Mouse (Mus musculus) olfactory bulb, adult 2 months (tissue): ENCODE data around the gene Relb. TPM values are rescaled to one million over a fixed set of nuclear protein-coding genes. Genes with fewer than 3 reads are reported as not detected.

ENCODE experiments used
- H3K27ac ChIP-seq: fragments of 200-500 bp; 2 replicates; pipeline ENCODE4 v1.5.1; 2012; ENCODE audit warnings: low read depth, low read length; ENCODE audit not compliant: insufficient read depth
- H3K4me1 ChIP-seq: fragments of 200-500 bp; 2 replicates; pipeline ENCODE4 v1.6.1; 2012; ENCODE audit warnings: low read length; ENCODE audit not compliant: control insufficient read depth, insufficient read depth
- H3K4me3 ChIP-seq: fragments of 200-500 bp; 2 replicates; pipeline ENCODE4 v1.5.1; 2012; ENCODE audit warnings: mild to moderate bottlenecking, low read depth, low read length, moderate library complexity; ENCODE audit not compliant: insufficient read depth
- CTCF ChIP-seq: fragments of 200-500 bp; IDR thresholded peaks from 2 replicates; pipeline ENCODE4 v1.5.1; 2012; ENCODE audit warnings: low read depth, mild to moderate bottlenecking, low read length, moderate library complexity; ENCODE audit not compliant: insufficient read depth
- POLR2A ChIP-seq: fragments of 200-500 bp; IDR thresholded peaks from 2 replicates; pipeline ENCODE4 v1.6.1; 2012; ENCODE audit warnings: mild to moderate bottlenecking, low read depth, low read length, moderate library complexity; ENCODE audit not compliant: insufficient read depth
- WGBS: fragments of 180-500 bp; shearing (Covaris S2); methylation state at CpG from one replicate; pipeline ENCODE4 v1.1.7; 2018; 5-methylcytosine and 5-hydroxymethylcytosine counted together
- polyA plus RNA-seq: library from polyadenylated mRNA; stranded (reverse); fragments of >200 nt; gene quantifications from 2 replicates; pipeline ENCODE4 v1.2.4, GENCODE M21; 2012; ENCODE audit warnings: low replicate concordance; ENCODE audit not compliant: missing spikeins, insufficient read depth, insufficient read length

The Relb gene
- polyA plus RNA-seq, 1 experiment: not detected

DNA sequence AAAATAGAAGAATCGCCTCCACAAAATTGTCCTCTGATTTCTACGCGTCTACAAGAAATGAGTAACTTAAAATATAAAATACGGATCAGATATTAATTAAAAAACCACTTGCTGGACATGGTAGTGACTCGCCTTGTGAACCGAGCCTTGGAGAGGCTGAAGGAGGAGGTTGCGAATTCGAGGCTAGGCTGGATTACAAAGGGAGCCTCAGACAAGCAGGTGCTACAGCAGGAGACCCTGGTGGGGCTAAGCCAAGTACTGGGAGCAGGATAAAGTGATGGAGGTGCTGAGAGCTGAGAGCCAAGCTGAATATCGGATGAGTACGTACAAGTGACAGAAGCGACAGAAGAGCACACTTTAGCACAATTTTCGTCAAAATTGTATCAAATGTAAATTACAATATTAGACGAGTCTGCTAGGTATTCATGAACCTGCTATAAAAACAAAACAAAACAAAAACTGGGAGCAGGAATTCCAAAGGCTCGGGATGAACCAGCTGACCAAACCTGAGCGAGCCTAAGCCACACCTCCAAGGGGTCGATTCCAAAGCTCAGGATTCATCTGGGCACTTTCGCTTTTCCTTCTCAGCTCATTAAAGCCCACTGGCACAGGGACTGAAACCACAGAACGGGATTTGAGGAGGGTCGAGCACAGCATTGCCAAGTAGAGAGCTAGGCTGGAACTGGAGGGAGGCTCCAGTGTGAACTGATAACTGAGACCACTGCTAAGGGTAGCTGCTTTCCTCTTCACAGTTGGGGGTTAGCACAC is 66.4 kb downstream of the Relb start, which contains the start of gene Ppp1r37:
Gene Ppp1r37 (minus strand): TSS at position 434 of the 768 bp plus-strand sequence.
- no peak for TF ChIP-seq POLR2A
- no peak for TF ChIP-seq CTCF
- peak within 1 kb of the TSS; percentile 80 for H3K4me3 ChIP-seq
- WGBS: under 1% methylated on average over 19 of the region's 19 CpGs
- H3K4me1 ChIP-seq: peaks cover 31% of the 10 kb centered on the region
- peak within 1 kb of the TSS; percentile 95 for H3K27ac ChIP-seq

DNA sequence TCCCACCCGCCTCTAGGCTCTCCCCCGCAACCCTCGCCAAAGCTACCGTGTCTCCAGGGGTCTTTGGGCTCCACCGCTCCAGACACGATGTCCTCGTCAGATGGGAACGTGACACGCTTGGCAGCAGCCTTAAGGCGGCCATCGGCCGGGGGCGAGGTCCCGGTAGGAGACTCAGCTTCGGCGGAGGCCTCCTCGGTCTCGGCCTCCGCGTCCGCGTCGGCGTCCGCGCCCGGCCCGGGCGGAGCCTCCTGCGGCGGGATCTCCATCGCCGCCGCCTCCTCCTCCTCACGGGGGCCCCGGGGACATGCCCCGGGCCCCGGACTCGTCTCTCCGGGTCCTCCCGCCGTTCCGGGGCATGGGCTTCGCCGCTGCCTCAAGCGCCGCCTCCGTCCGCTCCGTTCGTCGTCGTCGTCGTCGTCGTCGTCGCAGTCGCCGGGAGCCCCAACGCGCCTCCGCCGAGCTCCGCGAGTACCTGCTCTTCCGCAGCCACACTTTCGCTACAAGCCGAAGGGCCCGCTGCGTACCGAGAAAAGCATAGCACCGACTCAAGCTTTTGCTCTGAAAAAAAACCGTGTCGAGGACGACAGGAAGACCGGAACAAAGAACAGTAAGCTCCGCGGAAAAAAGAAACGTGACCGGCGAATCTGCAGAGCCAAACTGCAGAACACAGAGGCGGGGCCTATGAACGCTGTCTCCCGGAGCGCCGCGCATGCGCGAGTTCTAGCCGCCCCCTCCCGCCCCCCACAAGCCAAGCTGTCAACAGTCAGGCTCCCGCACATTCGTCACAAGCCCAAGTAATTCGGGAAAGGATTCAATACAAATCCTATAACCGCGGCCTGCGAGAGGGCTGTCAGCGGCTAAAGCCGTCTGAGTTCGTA is 67.2 kb downstream of the Relb start:
- WGBS: under 1% methylated on average over 102 of the region's 102 CpGs
- H3K27ac ChIP-seq: peak overlapping the region; percentile 95
- H3K4me3 ChIP-seq: peak overlapping the region; percentile 80
- TF ChIP-seq POLR2A (peak; percentile 61), CTCF (0 out of 2 replicates have a peak, but pooled peaks have one; percentile 7)
- H3K4me1 ChIP-seq: peaks cover 40% of the 10 kb centered on the region

DNA sequence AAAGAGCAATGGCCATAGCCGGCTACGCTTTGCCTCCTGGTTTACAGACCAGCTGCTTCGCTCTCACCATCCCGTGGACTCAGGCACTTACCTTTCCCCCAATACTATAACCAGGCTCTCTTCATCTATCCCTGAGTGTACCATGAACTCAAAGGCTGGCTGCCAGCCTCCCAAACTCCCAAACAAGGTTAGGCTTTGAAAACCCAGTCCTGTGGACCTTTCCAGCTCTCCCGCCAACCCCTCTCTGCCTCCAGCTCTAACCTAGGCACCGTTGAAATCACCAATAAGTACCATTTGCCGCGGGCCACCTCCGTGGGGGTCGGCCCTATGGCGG is 67.8 kb downstream of the Relb start:
- TF ChIP-seq CTCF: no peak
- TF ChIP-seq POLR2A: no peak
- under 1% methylated on average over 11 of the region's 11 CpGs for WGBS
- Histone ChIP-seq H3K4me1 (peaks cover 43% of the 10 kb centered on the region), H3K4me3 (peak overlapping the region; percentile 80), H3K27ac (0 out of 2 replicates have a peak overlapping the region, but pooled peaks have one; percentile 95)

GRCm38 (mm10) chr7:19560491-19561260 is 68.6 kb downstream of the Relb start:
- Histone ChIP-seq H3K4me1 (peaks cover 45% of the 10 kb centered on the region), H3K27ac (no peak overlapping the region), H3K4me3 (peak overlapping the region; percentile 80)
- TF ChIP-seq CTCF: no peak
- TF ChIP-seq POLR2A: no peak
- 2% methylated on average over 11 of the region's 11 CpGs for WGBS

DNA sequence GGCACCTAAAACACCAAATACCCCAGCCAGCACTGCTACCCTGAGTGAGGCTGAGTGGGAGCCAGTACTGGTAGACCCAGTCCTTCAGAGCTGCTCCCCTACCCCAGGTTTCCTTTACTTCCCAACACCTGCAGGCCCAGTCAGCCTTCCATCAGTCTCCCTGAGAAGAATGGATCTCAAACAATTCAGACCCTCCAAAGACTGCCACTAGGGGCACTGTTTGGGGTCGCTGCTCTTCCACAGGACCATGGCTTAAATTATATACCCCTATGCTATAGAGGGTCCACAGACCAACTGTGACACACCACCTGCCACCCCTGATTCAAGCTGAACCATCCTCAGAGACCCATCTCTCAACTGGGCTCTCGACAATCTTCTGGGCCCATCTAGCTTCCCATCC is 70.3 kb downstream of the Relb start:
- Histone ChIP-seq H3K27ac (0 out of 2 replicates have a peak overlapping the region, but pooled peaks have one; percentile 2), H3K4me1 (peaks cover 56% of the 10 kb centered on the region), H3K4me3 (no peak overlapping the region)
- TF ChIP-seq POLR2A: no peak
- TF ChIP-seq CTCF: no peak
- WGBS: 42% methylated on average over 2 of the region's 2 CpGs

DNA sequence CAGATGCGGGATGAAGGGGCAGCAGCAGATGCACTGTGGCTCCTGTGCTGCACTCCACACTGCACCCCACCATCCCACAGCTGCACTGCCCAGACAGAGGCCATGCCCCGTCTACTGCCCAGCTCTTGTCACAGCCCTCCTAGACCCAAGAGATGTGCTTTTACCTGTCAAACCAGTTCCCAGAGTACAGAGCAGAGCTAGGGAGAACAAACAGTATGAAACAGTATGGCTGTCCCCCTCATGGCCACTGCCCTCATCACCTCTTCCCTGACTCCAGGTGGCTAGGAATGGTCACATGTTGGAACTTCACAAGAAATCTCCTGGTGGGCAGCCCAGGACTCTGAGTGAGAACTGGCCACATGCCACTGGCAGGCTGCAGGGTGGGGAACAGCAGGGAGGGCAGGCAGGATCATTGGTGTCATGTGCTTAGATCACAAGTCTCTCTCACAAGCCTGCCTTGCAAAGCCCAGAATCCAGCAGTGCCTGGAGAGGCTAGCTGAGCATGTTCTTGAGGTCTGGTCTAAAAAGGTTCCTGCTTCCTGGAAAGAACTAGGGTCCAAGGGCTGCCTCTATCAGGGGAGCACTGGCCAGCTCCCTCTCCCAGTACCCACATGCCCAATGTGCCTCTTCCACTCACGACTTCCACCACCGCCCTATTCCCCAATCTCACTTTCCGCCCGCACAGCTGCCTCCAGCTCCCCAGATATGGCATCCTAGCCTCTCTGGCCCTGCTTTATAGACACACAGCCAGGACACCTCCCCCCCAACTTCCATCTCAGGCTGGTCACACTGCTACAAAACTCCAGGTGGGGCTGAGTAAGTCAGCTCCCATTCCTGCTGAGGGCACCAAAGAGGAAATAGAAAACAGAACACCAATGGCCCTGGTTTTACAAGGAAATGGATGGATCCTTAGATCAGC is 71.0 kb downstream of the Relb start:
- Histone ChIP-seq H3K4me1 (peaks cover 60% of the 10 kb centered on the region), H3K27ac (0 out of 2 replicates have a peak overlapping the region, but pooled peaks have one; percentile 2), H3K4me3 (no peak overlapping the region)
- no peak for TF ChIP-seq CTCF
- TF ChIP-seq POLR2A: no peak
- 65% methylated on average over 6 of the region's 6 CpGs for whole genome bisulfite sequencing

DNA sequence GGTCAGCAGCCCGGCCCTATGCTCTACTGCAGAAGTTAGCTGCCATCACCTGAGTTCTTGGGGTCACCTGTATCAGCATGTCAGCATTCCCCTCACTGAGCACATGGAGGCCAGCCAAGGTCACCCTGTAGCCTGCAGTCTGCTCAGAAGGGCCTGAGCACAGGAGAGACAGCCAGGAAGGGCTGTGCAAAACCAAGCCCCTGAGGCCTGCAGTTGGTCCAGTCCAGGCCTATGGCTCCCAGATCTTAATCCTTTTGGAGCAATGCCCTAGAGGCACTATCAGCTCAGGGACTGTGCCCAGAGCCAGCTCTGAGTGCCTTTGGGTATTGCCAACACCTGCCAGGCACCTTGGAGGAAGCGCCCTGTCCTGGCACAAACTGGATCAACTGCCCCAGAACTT is 72.2 kb downstream of the Relb start:
- WGBS: 87% methylated on average over 2 of the region's 2 CpGs
- no peak overlapping the region for H3K27ac ChIP-seq
- no peak for TF ChIP-seq CTCF
- no peak for TF ChIP-seq POLR2A
- H3K4me3 ChIP-seq: no peak overlapping the region
- peaks cover 67% of the 10 kb centered on the region for H3K4me1 ChIP-seq

Other genes with a start within 250 kb of the Relb start
- not detected in 2 replicates for gene Ercc2, start 247.4 kb downstream of the Relb start, polyA plus RNA-seq
- not detected in 2 replicates for gene Klc3, start 225.3 kb downstream of the Relb start, polyA plus RNA-seq
- gene Ckm, start 224.7 kb downstream of the Relb start, polyA plus RNA-seq: not detected in 2 replicates
- not detected in 2 replicates for gene Mark4, start 170.6 kb downstream of the Relb start, polyA plus RNA-seq
- gene Exoc3l2, start 166.1 kb downstream of the Relb start, polyA plus RNA-seq: not detected in 2 replicates
- not detected in 2 replicates for gene Bloc1s3, start 121.1 kb downstream of the Relb start, polyA plus RNA-seq
- gene Trappc6a, start 121.0 kb downstream of the Relb start, polyA plus RNA-seq: not detected in 2 replicates
- not detected in 2 replicates for gene Nkpd1, start 111.6 kb downstream of the Relb start, polyA plus RNA-seq
- not detected in 2 replicates for gene Ppp1r37, start 66.4 kb downstream of the Relb start, polyA plus RNA-seq
- gene Zfp296, start 52.2 kb downstream of the Relb start, polyA plus RNA-seq: not detected in 2 replicates
- gene Gemin7, start 51.8 kb downstream of the Relb start, polyA plus RNA-seq: not detected in 2 replicates
- gene Clasrp, start 25.0 kb downstream of the Relb start, polyA plus RNA-seq: not detected in 2 replicates
- gene Clptm1, start 35.6 kb upstream of the Relb start, polyA plus RNA-seq: not detected in 2 replicates
- not detected in 2 replicates for gene Apoc2, start 48.5 kb upstream of the Relb start, polyA plus RNA-seq
- not detected in 2 replicates for gene Gm44805, start 52.0 kb upstream of the Relb start, polyA plus RNA-seq
- not detected in 2 replicates for gene Apoc4, start 52.0 kb upstream of the Relb start, polyA plus RNA-seq
- not detected in 2 replicates for gene Apoc1, start 63.2 kb upstream of the Relb start, polyA plus RNA-seq
- gene Apoe, start 69.8 kb upstream of the Relb start, polyA plus RNA-seq: 1,139 and 1,603 TPM in 2 replicates
- not detected in 2 replicates for gene Tomm40, start 86.0 kb upstream of the Relb start, polyA plus RNA-seq
- gene Nectin2, start 121.0 kb upstream of the Relb start, polyA plus RNA-seq: not detected in 2 replicates
- gene Bcam, start 141.6 kb upstream of the Relb start, polyA plus RNA-seq: not detected in 2 replicates
- not detected in 2 replicates for gene Cblc, start 167.4 kb upstream of the Relb start, polyA plus RNA-seq
- not detected in 2 replicates for gene Bcl3, start 193.3 kb upstream of the Relb start, polyA plus RNA-seq
- not detected in 2 replicates for gene Gm19345, start 222.6 kb upstream of the Relb start, polyA plus RNA-seq
- not detected in 2 replicates for gene Ceacam16, start 231.9 kb upstream of the Relb start, polyA plus RNA-seq